Mouse (Mus musculus): ENCODE results near the gene Gm14408. TPM values are rescaled to one million over a fixed set of nuclear protein-coding genes. Genes with fewer than 3 reads are reported as not detected.
"Not testable (repeated sequence)": the region's sequence is repeated elsewhere in the genome, so short reads cannot be mapped to it uniquely, and the experiment has no call there.

The Gm14408 gene
- total RNA-seq (2021) = not detected
- long read RNA-seq, experiment 1 = 0 reads
- long read RNA-seq, experiment 2 = 0 reads

DNA sequence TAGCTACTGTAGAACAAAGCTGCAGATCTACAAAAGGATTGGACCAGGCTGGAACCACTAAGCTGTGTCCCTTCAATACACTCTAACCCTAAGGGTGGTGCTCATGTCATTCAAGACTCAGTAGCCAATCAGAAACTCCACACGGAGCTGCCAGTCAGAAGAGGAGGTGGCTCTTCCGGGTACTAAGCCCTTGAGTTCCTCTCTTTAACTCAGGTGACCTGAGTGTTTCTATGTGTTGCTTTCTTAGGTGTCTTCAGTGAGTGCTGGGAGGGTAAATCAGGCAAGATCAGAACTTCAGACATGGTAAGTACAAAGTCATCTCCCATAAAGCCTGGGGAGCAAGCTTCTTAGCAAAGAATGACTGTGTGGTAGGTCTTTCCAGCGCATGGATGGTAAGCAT lies at the start of gene Gm14408:
TSS of gene Gm14408 (plus strand) at position 301 of the 400 bp plus-strand sequence.
- DNase-seq (ENCODE audit: low spot score in 2 of 2) = not testable (repeated sequence)

DNA sequence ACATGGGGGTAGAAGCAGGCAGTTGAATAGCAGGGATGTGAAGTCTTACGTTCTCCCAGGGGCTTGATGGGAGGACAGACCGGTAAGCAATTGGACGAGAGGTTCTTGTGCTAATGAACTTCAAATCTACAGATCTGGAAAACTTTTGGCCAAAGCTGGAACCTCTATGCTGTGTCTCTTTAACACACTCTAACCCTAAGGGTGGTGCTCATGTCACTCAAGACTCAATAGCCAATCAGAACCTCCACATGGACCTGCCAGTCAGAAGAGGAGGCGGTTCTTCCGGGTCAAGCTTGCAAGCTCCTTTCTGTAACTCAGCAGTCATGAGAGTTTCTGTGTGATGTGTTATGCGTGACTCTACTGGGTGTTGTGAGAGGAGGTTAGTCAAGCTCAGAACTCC lies 32.6 kb upstream of the Gm14408 start, which contains the start of gene Gm14295:
TSS of gene Gm14295 (plus strand) at position 301 of the 400 bp plus-strand sequence.
- DNase-seq (ENCODE audit: low spot score in 2 of 2) = not testable (repeated sequence)

DNA sequence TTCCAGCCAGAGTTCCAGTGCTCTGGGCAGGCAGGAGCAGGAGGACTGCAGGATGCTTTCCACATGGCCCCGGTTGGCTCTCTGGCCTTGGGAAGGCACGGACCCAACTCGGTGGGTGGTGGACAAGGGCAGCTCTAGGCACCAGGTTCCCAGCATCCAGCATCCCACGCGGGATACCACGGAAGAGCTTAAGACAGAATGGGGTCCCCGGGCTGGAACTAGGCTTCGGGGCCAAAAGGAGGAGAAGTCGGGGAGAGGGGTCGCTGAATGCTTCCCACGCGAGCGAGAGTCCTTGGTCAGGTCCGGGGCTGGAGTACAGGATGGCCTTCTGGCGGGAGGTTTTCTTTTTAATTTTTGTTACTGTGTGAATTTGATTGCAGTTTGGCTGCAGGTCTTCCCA lies 32.2 kb upstream of the Gm14408 start:
- not testable (repeated sequence) for DNase-seq (ENCODE audit: low spot score in 2 of 2)

Other genes with a start within 250 kb of the Gm14408 start
- 1 to 10 TPM; 1.0 to 4.2 TPM for gene Gm14308, start 194.8 kb upstream of the Gm14408 start, total RNA-seq (2021)
- gene Zfp973, start 160.6 kb upstream of the Gm14408 start, total RNA-seq (2021) = 1 to 10 TPM; 7.5 TPM
- gene Gm14305, start 122.8 kb upstream of the Gm14408 start, total RNA-seq (2021) = 10 to 100 TPM; 11.4 to 11.6 TPM
- gene Gm14295, start 32.5 kb upstream of the Gm14408 start, total RNA-seq (2021) = 1 to 10 TPM; 7.6 to 8.6 TPM
- gene Gm14296, start 96.7 kb downstream of the Gm14408 start, total RNA-seq (2021) = 1 to 10 TPM; 3.5 to 5.2 TPM
- gene Gm14419, start 169.8 kb downstream of the Gm14408 start, total RNA-seq (2021) = 10 to 100 TPM; 18.3 to 21.3 TPM
- gene Gm14401, start 243.2 kb downstream of the Gm14408 start, total RNA-seq (2021) = under 1 TPM in 1 of 2 experiments, not detected in 1; 0.36 TPM